Mouse (Mus musculus): Measurements from ENCODE around the gene Fam234a.

DNA sequence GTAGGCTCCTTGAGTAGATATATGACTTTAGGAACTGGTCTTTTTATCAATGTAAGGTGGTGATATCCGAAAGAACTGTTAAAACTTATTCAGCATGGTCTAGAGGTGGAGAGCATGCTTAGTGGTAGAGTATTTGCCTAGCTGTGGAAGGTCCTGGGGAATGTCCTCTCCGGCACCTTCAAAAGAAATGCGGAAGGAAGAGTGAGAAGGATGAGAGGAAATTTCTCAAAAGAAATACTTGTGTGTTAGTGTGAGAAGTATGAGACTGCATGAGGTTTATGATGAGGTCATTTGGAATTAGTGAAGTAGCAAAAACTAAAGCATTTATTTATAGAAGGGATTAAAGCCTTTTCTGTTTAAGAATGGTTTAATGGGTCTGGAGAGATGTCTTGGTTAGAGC, 18.3 kb upstream of the Fam234a start:
- no peak for TF ChIP-seq POLR2A (IDR thresholded peaks at IDR 0.05; ENCODE audit: low read depth, low read length)
- TF ChIP-seq CTCF (IDR thresholded peaks at IDR 0.05; ENCODE audit: extremely low read depth, insufficient read depth, insufficient read length, insufficient replicate concordance): no peak
